Mouse (Mus musculus) cortical plate, adult 2 months (tissue): Measurements from ENCODE around the gene Gfod1.

ENCODE experiments used
- CTCF ChIP-seq: fragments of 200-500 bp; IDR thresholded peaks from 2 replicates; pipeline ENCODE4 v1.5.1; 2011; ENCODE audit warnings: mild to moderate bottlenecking, control low read depth, low read length; ENCODE audit not compliant: insufficient read depth; ENCODE audit errors: extremely low read depth
- POLR2A ChIP-seq: fragments of 200-500 bp; IDR thresholded peaks from 2 replicates; pipeline ENCODE4 v1.6.1; 2011; ENCODE audit warnings: mild to moderate bottlenecking, low read length, control low read depth; ENCODE audit not compliant: insufficient read depth; ENCODE audit errors: extremely low read depth

GRCm38 (mm10) chr13:43236630-43237029, 67.3 kb downstream of the Gfod1 start:
- TF ChIP-seq CTCF (no peak), POLR2A (no peak)
